Mouse (Mus musculus): ENCODE measurements at regions not wholly inside any gene's neighbourhood (a gene's known extent, or its start where the extent isn't known, plus 50 kb on each side); places are given as distances from the start of the nearest gene placed in this dataset.

- H3K9ac ChIP-seq (replicated peaks; ENCODE audit: low read depth, low read length): peak overlapping the region; percentile 22; the same call in 1 of the 2 replicates
- no peak overlapping the region for H3K4me3 ChIP-seq (replicated peaks; ENCODE audit: low read length)
- H3K27me3 ChIP-seq (replicated peaks; ENCODE audit: control insufficient read depth, insufficient read depth, low read length): no peaks in the 10 kb centered on the region
- peak overlapping the region; percentile 60 for H3K4me2 ChIP-seq (ENCODE audit: low read length)
- H3K4me1 ChIP-seq (replicated peaks; ENCODE audit: control insufficient read depth, insufficient read depth, low read length): peaks cover 37% of the 10 kb centered on the region
- peak overlapping the region; percentile 92 for H3K27ac ChIP-seq (ENCODE audit: low read length)
- H3K9me3 ChIP-seq (ENCODE audit: control insufficient read depth, low read length): no peaks in the 10 kb centered on the region
- WGBS: 1% methylated on average over 4 of the region's 4 CpGs
- ATAC-seq: peak; percentile 57
- no peaks in the 10 kb centered on the region for H3K36me3 ChIP-seq (ENCODE audit: control insufficient read depth, insufficient read depth)
These were observed 675.7 kb downstream of the Cypt12 start for GRCm38 (mm10) chr3:18623831-18624304.

DNA sequence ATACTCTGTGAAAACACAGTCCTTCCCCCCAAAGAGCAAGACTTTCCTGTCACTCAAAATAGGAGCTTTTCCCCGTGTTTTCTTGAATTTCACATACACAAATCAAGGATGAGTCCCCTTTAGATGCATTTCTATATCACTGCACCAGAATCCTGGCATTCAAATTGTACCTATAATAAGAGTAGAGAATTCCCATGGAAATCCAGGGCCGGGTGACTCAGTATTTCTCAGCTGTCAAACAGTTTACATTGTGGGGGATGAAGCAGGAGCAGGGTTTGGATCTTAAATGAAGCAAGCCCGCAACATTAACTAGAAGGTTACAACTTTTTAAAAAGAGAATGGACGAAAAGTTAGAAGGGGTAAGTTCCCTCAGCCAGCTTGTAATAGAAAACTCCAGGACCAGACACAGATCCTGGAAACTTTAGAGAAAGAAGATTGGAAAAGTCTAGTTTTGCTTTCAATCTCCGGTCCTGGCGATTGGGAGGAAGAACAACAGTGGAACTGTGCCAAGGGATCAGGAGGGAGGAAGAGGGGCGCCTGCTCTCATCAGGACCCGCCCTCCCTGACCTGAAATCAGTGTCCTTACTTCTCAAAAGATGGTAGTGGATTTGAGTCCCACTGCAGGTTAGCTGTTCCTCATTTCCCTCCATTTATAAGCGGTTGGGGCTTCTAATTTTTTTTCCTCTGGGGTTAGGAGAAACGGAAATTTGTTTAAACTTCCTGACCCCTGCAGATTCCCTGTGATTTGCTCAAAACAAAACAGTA is 676.4 kb downstream of the Cypt12 start:
- Histone ChIP-seq H3K27me3 (replicated peaks; ENCODE audit: control insufficient read depth, insufficient read depth, low read length) (no peaks in the 10 kb centered on the region), H3K36me3 (ENCODE audit: control insufficient read depth, insufficient read depth) (no peaks in the 10 kb centered on the region), H3K27ac (ENCODE audit: low read length) (peak overlapping the region; percentile 92), H3K9me3 (ENCODE audit: control insufficient read depth, low read length) (no peaks in the 10 kb centered on the region), H3K4me1 (replicated peaks; ENCODE audit: control insufficient read depth, insufficient read depth, low read length) (peaks cover 37% of the 10 kb centered on the region), H3K4me3 (replicated peaks; ENCODE audit: low read length) (peak overlapping the region; percentile 44), H3K4me2 (ENCODE audit: low read length) (peak overlapping the region; percentile 60), H3K9ac (replicated peaks; ENCODE audit: low read depth, low read length) (peak overlapping the region; percentile 53)
- 2% methylated on average over 10 of the region's 10 CpGs for WGBS
- no peak; the same call in none of the 2 replicates for ATAC-seq

GRCm38 (mm10) chr3:18625395-18626328 is 677.5 kb downstream of the Cypt12 start:
- Histone ChIP-seq H3K9ac (replicated peaks; ENCODE audit: low read depth, low read length) (peak overlapping the region; percentile 53), H3K27me3 (replicated peaks; ENCODE audit: control insufficient read depth, insufficient read depth, low read length) (no peaks in the 10 kb centered on the region), H3K36me3 (ENCODE audit: control insufficient read depth, insufficient read depth) (no peaks in the 10 kb centered on the region), H3K4me2 (ENCODE audit: low read length) (peak overlapping the region; percentile 60), H3K4me1 (replicated peaks; ENCODE audit: control insufficient read depth, insufficient read depth, low read length) (peaks cover 37% of the 10 kb centered on the region), H3K4me3 (replicated peaks; ENCODE audit: low read length) (peak overlapping the region; percentile 44), H3K27ac (ENCODE audit: low read length) (peak overlapping the region; percentile 92), H3K9me3 (ENCODE audit: control insufficient read depth, low read length) (no peaks in the 10 kb centered on the region)
- WGBS: 1% methylated on average over 32 of the region's 32 CpGs
- ATAC-seq: peak; percentile 89

DNA sequence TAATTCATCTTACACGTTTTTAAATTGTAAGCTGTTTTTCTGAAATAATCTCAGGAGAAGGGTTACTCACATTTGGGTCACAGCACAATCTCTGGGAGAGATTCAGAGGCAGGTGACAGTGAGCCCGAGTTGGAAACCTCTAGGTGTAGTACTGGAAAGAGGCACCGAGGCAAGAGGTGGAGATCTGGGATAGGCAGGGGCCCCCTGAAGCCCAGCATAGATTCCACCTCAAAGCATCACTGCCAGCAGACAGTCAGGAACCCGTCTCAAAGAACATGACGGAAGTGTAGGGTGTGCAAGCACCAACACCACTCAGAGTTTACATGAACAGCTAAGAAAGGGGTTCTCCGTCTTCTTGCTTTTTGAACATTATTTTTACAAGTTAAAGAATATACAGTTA is 678.2 kb downstream of the Cypt12 start:
- H3K4me2 ChIP-seq (ENCODE audit: low read length): no peak overlapping the region
- no peaks in the 10 kb centered on the region for H3K36me3 ChIP-seq (ENCODE audit: control insufficient read depth, insufficient read depth)
- no peaks in the 10 kb centered on the region for H3K27me3 ChIP-seq (replicated peaks; ENCODE audit: control insufficient read depth, insufficient read depth, low read length)
- 40% methylated on average over 6 of the region's 6 CpGs for WGBS
- H3K4me1 ChIP-seq (replicated peaks; ENCODE audit: control insufficient read depth, insufficient read depth, low read length): peaks cover 37% of the 10 kb centered on the region
- no peak for ATAC-seq
- H3K27ac ChIP-seq (ENCODE audit: low read length): peak overlapping the region; percentile 92
- H3K9me3 ChIP-seq (ENCODE audit: control insufficient read depth, low read length): no peaks in the 10 kb centered on the region
- H3K9ac ChIP-seq (replicated peaks; ENCODE audit: low read depth, low read length): no peak overlapping the region
- no peak overlapping the region for H3K4me3 ChIP-seq (replicated peaks; ENCODE audit: low read length)

DNA sequence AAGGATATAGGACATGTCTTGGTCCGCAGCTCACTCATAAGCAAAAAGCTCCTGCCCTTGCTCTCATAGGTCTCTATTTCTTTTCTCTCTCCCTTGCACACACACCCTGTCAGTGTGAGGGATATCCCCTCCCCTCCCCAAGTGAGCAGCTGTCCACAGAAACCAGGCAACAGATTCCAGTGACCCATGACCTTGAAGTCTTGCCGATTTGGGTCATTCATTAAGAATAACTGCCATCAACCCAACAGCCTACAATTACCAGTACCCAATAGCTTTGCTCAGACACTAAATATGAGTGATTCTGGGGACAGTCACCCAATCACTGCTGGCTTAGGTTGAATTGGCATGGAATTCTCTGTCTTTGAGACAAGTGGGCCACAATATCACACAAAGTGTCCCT is 678.6 kb downstream of the Cypt12 start:
- H3K27ac ChIP-seq (ENCODE audit: low read length): peak overlapping the region; percentile 92
- no peaks in the 10 kb centered on the region for H3K27me3 ChIP-seq (replicated peaks; ENCODE audit: control insufficient read depth, insufficient read depth, low read length)
- H3K9me3 ChIP-seq (ENCODE audit: control insufficient read depth, low read length): no peaks in the 10 kb centered on the region
- no peak overlapping the region for H3K9ac ChIP-seq (replicated peaks; ENCODE audit: low read depth, low read length)
- H3K4me1 ChIP-seq (replicated peaks; ENCODE audit: control insufficient read depth, insufficient read depth, low read length): peaks cover 37% of the 10 kb centered on the region
- no peak for ATAC-seq
- H3K4me3 ChIP-seq (replicated peaks; ENCODE audit: low read length): no peak overlapping the region
- no peaks in the 10 kb centered on the region for H3K36me3 ChIP-seq (ENCODE audit: control insufficient read depth, insufficient read depth)
- no peak overlapping the region for H3K4me2 ChIP-seq (ENCODE audit: low read length)
- 74% methylated on average over 2 of the region's 2 CpGs for whole genome bisulfite sequencing

DNA sequence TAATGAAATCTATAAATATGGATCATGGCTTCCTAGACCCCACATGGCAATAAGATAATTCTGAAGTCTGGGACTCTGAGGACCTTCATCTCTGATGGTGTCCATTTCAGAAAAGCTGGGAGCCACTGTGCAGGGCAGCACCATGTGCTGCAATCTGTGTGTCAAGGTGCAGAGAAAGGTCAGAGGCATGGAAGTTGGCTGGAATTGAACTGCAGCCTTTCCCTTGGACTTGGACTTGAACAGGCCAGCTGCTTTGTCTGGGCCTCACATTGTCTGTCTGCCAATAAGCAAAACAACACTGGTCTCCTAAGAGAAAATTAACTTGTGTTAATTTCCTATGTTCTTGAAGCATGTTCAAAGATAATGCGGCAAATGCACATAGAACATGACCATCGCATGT is 681.0 kb downstream of the Cypt12 start:
- ATAC-seq: no peak
- H3K4me3 ChIP-seq (replicated peaks; ENCODE audit: low read length): no peak overlapping the region
- H3K9ac ChIP-seq (replicated peaks; ENCODE audit: low read depth, low read length): no peak overlapping the region
- H3K9me3 ChIP-seq (ENCODE audit: control insufficient read depth, low read length): no peaks in the 10 kb centered on the region
- no peak overlapping the region for H3K27ac ChIP-seq (ENCODE audit: low read length)
- no peaks in the 10 kb centered on the region for H3K27me3 ChIP-seq (replicated peaks; ENCODE audit: control insufficient read depth, insufficient read depth, low read length)
- 96% methylated on average over 2 of the region's 2 CpGs for WGBS
- H3K36me3 ChIP-seq (ENCODE audit: control insufficient read depth, insufficient read depth): no peaks in the 10 kb centered on the region
- H3K4me1 ChIP-seq (replicated peaks; ENCODE audit: control insufficient read depth, insufficient read depth, low read length): peaks cover 26% of the 10 kb centered on the region
- H3K4me2 ChIP-seq (ENCODE audit: low read length): no peak overlapping the region

- no peak overlapping the region for H3K9ac ChIP-seq (replicated peaks; ENCODE audit: low read depth, low read length)
- H3K27ac ChIP-seq (ENCODE audit: low read length): no peak overlapping the region
These were observed 683.4 kb downstream of the Cypt12 start for GRCm38 (mm10) chr3:18631601-18632000.

GRCm38 (mm10) chr3:18634855-18635254 is 686.6 kb downstream of the Cypt12 start:
- no peak overlapping the region for H3K9ac ChIP-seq (replicated peaks; ENCODE audit: low read depth, low read length)
- no peak overlapping the region for H3K4me2 ChIP-seq (ENCODE audit: low read length)
- no peaks in the 10 kb centered on the region for H3K36me3 ChIP-seq (ENCODE audit: control insufficient read depth, insufficient read depth)
- H3K9me3 ChIP-seq (ENCODE audit: control insufficient read depth, low read length): no peaks in the 10 kb centered on the region
- H3K27me3 ChIP-seq (replicated peaks; ENCODE audit: control insufficient read depth, insufficient read depth, low read length): no peaks in the 10 kb centered on the region
- H3K4me3 ChIP-seq (replicated peaks; ENCODE audit: low read length): no peak overlapping the region
- H3K27ac ChIP-seq (ENCODE audit: low read length): no peak overlapping the region
- no peak for ATAC-seq
- no peaks in the 10 kb centered on the region for H3K4me1 ChIP-seq (replicated peaks; ENCODE audit: control insufficient read depth, insufficient read depth, low read length)

More at GRCm38 (mm10) chr3:18631601-18632000, 683.4 kb downstream of the Cypt12 start:
- Histone ChIP-seq H3K9me3 (ENCODE audit: control insufficient read depth, low read length) (no peaks in the 10 kb centered on the region), H3K4me3 (replicated peaks; ENCODE audit: low read length) (no peak overlapping the region), H3K4me2 (ENCODE audit: low read length) (no peak overlapping the region), H3K27me3 (replicated peaks; ENCODE audit: control insufficient read depth, insufficient read depth, low read length) (no peaks in the 10 kb centered on the region), H3K4me1 (replicated peaks; ENCODE audit: control insufficient read depth, insufficient read depth, low read length) (peaks cover 4% of the 10 kb centered on the region), H3K36me3 (ENCODE audit: control insufficient read depth, insufficient read depth) (no peaks in the 10 kb centered on the region)
- 69% methylated on average over 1 of the region's 1 CpGs for WGBS
- ATAC-seq: no peak

DNA sequence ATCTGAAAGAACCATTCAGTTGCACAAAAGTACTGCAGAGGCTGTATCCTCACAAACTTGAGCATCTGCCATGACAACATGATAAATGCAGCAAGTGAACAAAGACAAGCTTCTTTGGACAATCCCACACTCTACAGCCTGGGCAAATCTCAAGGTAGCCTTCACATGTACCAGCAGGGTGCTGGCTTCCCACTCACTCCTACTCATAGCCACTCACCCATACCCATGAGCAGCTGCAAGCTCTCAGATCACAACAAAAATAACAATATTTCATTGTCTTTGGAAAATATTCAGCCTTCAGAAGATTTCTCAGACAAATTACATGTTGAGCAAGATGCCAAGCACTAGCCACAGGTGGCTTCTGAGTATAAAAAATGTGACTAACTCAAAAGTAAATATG is 689.3 kb downstream of the Cypt12 start:
- no peaks in the 10 kb centered on the region for H3K4me1 ChIP-seq (replicated peaks; ENCODE audit: control insufficient read depth, insufficient read depth, low read length)
- H3K27me3 ChIP-seq (replicated peaks; ENCODE audit: control insufficient read depth, insufficient read depth, low read length): no peaks in the 10 kb centered on the region
- H3K36me3 ChIP-seq (ENCODE audit: control insufficient read depth, insufficient read depth): no peaks in the 10 kb centered on the region
- no peaks in the 10 kb centered on the region for H3K9me3 ChIP-seq (ENCODE audit: control insufficient read depth, low read length)
- H3K9ac ChIP-seq (replicated peaks; ENCODE audit: low read depth, low read length): no peak overlapping the region
- no peak overlapping the region for H3K27ac ChIP-seq (ENCODE audit: low read length)
- ATAC-seq: no peak
- H3K4me3 ChIP-seq (replicated peaks; ENCODE audit: low read length): no peak overlapping the region
- no peak overlapping the region for H3K4me2 ChIP-seq (ENCODE audit: low read length)

All from forebrain, embryonic 16.5 days (tissue).